Mouse (Mus musculus) retina, adult 2 months (tissue): ENCODE measurements at regions not wholly inside any gene's neighbourhood (a gene's known extent, or its start where the extent isn't known, plus 50 kb on each side); places are given as distances from the start of the nearest gene placed in this dataset.

Source experiments
- DNase-seq: peaks from one replicate; pipeline ENCODE4 v3.0.0-alpha.2; 2012; ENCODE audit warnings: low read depth, low spot score

DNA sequence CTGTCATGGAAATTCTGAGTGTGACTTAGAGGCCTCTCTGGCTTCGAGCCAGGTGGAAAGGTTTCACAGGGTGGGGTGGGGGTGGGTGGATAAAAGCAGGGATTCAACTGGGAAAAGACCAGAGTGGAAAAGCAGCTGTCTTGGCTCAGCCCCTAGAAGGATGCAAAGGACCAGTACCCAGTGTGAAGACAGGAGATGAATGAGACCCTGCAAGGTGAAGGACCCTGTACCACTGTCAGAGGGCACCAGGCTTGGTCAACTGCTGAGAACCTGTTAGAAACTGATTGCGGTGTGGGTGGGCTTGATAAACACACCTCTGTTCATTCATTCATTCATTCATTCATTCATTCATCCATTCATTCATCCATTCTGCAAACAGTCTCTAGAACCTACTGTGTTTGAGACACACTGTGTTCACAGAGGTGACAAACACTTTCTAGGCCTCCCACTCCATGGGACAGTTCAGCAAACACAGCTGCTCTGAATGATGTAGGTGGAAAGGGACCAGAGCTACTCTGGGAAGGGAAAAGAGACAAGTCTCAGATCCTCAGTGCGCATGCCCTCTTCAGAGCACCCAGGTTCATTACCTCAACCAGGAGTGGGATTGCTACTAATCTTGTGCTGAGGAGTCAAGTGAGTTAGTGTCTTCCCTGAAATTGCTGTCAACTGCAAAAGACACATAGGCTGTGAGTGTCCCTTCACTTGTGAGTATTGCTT lies 100.4 kb upstream of the Sesn3 start:
- no peak for DNase-seq

DNA sequence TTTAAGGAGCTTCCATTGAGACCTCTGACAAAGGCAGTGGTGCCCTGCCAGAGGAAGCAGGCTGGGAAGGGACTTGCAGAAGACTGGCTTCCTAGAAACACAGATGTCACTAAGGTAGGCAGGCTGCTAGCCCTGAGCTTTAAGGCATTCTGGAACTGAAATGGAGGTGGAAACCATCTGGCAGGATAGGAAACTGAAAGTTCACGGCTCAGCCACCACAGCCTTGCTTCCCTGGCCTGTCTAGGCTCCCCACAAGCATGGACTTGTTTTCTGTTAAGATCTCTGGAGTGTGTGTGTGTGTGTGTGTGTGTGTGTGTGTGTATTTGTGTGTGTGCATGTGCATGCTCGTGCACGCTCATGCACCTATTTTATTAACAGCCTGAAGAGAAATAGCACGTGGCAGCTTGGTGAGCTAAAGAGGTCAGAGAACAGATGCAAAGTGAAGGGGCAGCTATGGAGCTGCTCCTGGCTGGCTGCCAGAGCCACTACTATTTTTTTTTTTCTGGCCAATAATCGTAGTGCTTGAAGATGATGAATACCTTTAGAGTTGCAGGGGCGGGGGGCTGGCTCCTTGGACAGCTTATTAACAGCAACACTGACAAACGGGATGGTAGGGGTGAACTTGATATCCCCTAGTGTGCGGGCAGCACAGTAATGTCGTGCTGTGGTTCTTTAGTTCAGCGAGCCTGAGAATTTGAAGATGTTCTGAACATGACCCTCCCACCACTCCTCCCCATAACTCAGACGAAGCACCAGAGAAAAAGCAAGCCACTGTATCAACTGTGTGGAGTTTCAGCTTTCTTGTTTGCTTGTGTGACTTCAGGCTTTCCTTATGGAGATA lies 99.6 kb upstream of the Sesn3 start:
- no peak for DNase-seq

DNA sequence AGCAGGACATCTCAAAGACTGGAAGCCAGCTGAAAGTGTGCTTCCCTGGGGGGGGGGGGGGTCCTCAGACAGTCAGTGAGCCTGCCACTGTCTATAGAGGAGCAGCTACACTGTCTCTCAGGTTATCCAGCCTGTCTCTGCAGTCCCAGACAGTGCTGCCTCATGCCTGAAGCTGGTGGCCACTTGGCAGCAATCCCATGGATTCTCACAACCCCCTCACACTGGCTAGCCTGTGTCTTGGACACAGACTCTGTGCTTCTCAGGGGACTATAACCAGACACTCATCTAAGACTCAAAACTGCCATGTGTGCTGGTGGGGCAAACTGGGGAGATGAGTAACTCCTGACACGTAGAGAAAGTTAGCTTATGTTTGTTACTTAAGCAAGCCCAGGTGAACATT lies 95.1 kb upstream of the Sesn3 start:
- no peak for DNase-seq

DNA sequence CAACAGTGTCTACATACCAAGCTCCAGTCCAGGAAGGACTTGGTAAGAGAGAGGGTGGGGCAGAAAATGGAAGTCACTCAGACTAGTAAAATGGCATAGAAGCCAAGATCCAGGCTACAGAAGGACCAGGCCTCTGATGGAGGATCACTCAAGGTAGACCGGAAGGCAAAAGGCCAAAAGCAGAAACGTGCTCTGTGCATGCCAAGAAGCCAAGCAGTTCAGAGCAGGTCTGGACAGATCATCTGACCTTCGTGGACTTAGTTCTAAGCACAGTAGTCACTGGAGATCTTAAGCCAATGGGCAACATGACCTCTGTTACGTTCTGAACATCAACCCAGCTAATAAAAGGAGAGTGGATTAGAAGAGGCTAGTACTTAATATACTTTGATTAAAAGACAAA lies 90.6 kb upstream of the Sesn3 start:
- no peak for DNase-seq

DNA sequence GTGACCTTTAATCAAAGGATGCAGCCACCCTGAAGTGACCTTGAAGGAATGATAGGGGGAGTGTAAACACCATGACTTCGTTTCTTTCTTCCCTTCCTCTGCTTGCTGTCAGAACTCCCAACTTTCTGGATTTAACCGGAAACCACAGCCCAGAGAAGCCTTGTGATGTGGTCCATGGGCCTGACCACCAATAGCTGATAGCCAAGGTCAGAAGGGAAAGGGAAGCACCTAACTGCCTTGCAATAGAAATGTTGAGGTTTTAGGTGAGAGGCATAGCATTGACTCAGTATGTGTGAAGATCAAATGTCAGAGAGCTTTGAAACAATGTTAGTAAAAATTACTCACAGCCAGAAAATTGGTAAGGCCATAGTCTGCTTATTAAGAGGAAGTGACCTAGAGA lies 89.2 kb upstream of the Sesn3 start:
- DNase-seq, result no peak

DNA sequence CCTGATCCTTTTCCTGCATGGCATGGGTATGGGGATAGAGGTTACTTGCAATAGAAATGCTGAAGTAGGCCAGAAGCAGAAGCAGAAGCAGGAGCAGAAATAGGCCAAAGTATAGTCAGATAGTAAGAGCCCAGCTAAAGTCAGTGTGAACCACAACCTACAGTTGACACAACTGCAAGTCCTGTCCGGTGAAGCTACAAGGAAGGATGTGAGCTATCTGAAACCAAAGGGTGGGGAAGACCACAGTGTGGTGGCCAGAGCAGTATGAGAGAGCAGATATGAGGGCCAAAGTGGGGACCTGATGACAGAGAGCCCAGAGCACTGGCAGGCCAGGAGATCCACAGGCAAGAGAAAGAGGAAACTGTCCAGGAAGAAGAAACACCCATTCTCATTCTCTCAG lies 87.1 kb upstream of the Sesn3 start:
- no peak for DNase-seq

DNA sequence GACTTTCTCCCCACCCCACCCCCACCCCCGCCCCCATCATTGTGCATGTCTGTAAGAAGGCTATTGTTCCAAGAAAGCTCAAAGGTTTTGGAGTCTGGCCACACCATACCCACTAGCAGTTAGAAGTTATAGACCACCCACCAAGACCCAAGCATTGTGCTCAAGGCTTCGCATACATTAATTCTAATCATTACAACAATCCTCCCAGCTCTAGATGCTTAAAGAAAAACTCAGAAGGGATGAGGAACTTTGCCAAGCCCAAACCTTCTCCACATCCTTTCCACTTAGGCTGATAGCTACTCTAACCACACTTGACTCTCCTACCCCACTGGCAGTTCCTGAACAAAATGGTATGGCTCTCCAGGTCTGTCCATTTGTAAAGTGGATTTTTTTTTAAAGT lies 86.4 kb upstream of the Sesn3 start:
- DNase-seq, result no peak

DNA sequence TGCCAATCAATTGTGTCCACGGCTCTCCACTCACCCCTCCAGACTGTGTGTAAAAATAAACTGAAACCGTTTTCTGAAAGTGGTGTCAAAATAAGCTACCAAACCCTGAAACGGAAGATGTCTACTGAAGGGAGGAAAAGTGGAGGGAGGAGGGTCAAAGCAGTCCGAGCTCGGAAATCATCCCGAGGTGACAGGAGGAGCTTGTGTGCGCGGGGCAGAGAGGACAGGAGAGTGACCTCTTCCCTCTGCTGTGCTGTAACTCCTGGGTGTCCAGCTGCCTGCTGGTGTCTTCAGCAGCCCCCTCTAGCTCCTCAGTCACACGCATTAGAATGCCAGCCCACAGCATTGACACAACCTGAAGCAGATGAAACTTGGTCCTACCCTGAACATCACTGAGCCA lies 84.2 kb upstream of the Sesn3 start:
- no peak for DNase-seq

DNA sequence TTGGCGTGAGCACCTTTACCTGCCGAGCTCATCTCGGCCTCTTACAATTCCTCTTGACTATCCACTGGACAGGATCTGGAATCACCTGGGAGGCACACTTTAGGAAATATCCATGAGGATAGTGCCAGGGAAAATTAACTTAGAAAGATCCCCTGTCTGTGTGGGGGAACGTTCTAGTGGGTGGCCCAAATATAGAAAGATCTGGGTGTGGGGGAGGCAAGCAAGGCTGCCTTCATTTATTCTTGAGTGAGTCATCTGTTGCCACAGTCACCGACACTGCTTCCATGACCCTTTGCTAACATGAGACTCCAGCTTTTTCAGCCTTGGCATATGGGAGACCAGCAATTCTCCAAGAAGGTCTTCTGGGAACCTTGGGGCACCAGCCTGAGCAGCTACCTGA lies 80.1 kb upstream of the Sesn3 start:
- no peak for DNase-seq

DNA sequence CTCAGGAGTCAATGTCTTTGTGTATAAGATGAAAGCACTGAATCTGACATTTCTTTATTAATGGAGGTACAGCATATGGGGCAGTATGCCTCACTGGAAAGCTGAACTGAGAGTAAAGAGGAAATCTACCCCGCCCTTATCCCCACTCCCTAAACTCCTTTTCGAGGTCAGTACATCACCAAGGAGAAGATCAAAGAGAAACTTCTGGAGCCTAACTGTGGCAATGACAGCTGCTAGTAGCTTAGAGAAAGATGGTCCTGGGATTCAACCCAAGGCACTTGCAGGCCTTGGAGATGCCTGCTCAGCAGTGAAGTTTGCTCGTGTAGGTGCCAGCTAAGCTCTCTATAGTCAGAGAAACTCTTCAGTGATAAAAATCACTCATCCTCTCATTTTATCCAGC lies 75.8 kb upstream of the Sesn3 start:
- DNase-seq, result no peak

DNA sequence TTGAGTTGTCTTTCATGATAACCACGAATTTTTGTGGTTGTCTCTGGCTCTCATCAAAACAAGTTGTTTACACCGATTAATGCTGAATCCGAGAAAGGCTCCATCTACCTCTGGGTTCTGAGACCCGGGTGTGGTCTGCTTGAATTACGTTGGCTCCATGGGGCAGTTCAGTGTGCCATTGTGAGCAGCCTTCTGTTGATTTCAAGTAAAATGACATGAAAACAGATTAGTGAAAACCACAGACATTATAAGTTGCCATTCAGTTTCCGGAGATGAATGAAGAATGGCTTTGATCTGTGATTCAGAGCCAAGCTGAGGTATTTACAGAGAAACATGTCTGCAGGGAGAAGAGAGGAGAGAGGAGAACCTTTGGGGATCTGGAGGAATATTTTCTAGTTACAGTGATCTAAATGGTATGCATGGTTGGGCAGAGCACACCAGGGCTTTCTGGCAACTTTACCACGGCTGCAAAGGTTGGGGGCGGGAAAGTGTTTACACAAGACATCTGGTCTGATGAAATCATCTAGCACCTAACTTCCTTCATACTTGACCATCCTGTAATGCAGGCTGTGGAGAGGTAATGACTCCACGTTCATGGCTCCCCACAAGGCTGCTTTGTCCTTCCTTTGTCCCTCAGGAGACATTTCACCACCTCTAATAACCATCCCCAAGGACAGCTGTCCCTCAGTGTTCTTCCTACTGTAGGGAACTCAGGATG lies 74.7 kb upstream of the Sesn3 start:
- no peak for DNase-seq

DNA sequence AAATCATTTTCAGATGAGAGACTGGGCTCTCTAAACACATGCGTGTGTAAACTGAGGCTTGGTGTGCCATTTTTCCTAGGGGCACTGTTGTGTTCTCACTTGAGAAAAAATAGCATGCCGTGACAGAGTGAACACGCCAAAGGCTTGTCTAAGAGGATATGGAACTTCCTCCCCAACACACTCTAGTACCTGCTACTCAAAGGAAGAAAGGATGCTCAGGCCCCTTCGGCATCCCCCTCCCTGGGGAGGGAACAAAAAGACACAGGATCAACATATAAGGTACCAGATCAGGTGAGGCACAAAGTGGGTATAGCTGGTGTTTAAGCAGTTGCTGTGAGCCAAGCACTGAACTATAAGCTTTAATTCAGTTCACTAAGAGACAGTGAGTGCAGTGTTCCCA lies 74.0 kb upstream of the Sesn3 start:
- DNase-seq, result no peak

DNA sequence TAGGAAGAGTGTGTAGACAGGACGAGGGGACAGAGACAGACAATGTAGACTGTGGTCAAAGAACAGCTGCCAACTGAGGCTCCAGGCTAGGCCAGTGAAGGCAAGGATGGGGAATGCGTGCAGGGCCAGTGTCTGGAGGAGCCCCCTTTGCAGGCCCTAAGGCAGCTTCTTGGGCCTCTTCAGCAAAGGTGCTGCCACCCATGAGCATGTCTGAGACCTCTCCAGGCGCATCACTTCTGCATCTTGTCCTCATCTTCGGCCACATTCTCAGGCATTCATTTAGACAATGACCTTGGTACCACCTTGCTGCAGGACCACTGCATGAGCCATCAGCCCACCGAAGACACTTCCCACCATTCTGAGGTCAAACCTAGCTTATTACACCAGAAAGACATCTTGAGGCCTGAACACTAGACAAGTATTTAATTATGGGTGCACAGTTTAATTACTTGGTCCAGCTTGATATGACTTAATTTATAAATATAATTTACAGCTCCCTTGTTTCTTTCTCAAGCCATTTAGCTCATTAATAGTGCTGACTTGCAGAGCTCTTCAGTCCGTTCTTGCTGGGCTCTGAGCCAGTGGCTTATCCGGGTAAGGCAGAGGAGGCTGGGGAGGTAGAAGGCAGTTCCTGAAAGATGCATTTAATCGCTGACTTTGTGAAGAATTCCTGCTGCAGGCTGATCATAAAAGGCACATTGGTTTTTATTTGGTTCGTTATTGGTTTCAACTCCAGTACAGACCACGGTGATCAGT lies 72.1 kb upstream of the Sesn3 start:
- DNase-seq, result no peak

DNA sequence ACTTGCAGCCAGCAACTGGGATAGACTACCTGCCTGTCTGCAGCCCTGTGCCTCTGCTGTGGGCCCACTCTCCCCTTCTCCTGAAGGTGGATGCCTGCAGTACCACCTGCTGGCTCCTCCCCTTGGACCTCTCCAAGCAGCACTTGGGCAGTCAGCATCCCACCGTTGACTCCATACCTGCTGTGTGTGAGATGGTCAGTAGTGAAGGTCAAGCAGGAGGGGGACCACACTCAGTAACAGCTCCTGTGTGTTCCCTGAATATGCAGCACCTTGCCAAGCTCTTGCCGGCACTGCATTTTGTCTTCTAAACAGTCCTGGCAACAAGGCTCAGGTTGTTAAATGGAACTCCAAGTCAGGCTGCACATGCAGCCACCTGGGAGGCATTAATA lies 71.6 kb upstream of the Sesn3 start:
- no peak for DNase-seq

DNA sequence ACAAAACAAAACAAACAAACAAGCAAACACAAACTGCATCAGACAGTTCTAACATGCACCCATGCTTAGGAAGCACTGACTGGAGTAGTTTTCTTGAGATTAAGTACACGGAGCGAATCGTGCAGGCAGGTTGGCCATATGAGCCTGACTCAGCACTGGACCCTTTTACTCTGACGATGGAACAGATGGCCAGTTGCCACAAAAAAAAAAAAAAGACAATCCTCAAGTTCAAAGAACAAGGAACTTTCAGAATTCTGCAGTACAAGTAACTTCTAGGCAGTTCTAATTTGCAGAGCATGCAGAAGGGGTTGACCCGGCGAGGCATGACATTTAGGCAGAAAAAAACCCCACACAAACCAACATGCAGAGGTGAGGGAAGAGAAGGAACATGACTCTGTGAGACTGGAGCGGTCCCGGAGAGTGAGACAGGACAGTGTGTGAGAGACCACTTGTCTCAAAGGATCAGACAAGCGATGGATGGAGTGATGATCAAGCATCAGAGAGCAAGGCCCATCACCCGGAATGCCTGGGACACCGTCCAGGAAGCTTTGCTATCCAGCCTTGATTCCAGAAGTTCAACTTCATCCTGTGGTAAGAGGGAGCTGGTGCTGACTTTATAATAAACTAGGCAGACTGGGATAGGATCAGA lies 71.0 kb upstream of the Sesn3 start:
- DNase-seq, result no peak

DNA sequence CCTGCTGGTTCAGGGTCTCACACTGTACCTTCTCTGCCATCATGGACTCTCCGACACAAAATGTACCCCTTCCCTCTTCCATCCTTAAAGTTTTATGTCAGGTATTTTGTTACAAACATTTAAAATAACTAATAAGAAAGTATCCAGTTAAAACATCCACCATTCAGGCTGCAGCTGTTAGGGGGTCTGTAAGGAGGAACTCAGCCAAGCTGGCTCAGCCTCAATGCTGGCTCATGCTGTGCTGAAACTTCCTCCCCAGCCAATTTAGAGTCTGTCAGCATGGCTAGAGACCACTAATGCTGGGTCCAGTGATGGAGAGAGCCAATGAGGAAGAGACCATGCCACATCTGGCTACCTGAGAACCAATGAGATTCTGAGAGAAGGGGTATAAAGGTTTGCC lies 70.0 kb upstream of the Sesn3 start:
- no peak for DNase-seq

DNA sequence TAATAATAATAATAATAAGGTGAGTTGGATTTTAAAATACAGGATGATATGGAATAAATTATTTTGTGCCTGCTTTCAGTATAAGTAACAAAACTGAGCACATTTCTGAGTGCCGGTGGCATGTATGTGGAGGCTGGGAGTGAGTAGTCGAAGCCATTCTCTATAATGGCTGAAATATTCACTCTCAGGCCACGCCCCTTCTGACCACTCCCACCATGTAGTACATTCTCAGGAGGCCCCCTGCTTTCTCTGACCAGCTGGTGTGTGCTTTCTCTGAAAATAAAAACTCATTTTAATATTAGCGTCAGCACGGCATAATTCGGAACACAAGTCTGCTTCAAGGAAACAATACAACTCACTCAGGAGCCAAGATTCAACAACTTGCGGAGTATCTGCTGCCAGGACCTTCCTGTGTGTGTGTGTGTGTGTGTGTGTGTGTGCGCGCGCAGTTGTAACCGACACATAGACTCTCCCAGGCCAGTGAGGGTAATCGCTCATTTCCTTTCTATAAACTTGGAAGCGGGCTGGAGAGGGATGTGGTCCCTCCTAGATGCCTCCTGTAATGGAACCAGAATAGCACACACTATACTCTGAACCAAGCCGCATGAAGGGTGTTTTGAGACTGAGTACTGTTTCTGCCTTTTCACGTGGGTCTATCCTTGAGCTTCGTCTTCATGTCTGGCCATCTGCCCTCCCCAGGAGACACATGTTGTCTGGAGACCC lies 67.9 kb upstream of the Sesn3 start:
- DNase-seq, result no peak

DNA sequence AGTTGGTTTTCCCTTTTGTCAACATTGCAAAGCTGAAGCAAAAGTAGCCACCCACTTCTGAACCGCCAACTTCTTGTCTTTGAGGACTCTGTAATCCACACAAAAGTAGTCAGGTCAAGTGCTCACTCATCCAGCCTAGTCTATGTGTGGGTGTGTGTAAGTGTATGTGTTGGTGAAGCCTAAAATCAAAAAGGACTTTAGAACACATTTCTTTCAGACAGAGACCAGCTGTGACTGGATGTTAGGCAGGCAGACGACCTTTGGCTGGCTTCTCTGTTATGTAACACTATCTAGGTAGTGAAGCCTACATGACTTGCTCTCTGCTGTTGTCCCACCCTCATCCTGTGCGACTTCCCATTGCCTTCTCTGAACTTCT lies 67.3 kb upstream of the Sesn3 start:
- no peak for DNase-seq

DNA sequence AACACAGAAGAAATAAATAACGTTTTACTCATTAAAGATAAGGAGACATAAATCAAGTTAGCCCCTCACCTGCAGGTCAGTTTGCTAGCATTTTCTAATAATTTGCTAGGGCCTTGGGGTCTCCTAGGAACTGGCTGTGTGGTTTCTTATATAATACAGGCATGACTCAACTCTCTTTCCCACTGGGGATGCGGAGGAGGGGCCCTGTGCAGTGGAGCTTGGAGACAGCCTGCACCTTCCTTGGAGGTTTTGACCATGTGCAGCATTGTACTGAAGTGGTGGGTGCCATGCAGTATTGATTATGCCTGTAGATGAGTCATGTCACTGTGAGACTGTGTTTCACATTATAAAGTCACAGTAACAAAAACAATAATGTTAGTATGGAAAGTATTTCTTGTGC lies 61.6 kb upstream of the Sesn3 start:
- DNase-seq, result no peak

DNA sequence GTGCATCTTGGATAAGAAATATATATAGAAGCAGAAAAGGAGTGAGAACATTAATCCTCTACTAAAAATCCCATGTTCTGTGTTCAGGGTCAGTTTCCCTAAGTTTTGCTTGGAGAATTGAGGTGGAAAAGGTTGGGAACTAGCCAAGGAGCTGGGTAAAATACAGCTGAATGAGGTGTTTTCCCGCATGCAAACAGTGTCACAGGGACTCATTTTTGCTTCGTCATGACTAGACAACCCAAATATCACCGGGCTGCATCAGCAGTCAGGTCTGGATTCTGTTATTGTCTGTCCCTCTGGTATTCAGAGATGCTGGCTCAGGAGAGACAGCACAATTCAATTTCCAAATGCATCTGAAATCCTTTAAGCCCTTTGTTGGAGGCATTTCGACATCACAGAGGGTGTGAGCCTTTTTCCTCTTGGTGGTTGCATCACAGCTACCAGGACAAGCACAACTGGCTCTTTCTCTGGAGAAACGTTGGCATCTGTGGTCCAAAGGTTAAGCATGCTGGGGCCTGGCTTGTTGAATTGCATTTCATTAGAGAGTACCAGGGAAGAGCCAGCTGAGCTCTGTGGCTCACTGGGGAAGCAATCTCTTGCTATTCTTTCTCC lies 59.6 kb upstream of the Sesn3 start:
- no peak for DNase-seq
